Comparison of ENCODE assay signal across 17 mouse cellular contexts in genomic region chr12:99933630-99934029, GRCm38 (mm10). TPM values are rescaled to one million over a fixed set of nuclear protein-coding genes. Genes with fewer than 3 reads are reported as not detected.
"Had no signal": no experiment of that assay in that cellular context is flagged by ENCODE, and none has a peak within 500 bp of the region (broad histone marks: within the 10 kb centered on the region; RNA-seq: fewer than 3 reads in every experiment).

No protein-coding gene starts in this region.

- H3K4me2 ChIP-seq: hindbrain, embryonic 14.5 days; liver, embryonic 13.5 days; midbrain, embryonic 12.5 days; midbrain, embryonic 15.5 days; neural tube, embryonic 13.5 days had no signal

- DNase-seq: kidney, adult 18-20 months; kidney, postnatal 25 days; layer of hippocampus, adult 9-11 months; liver, embryonic 13.5 days; retina, postnatal 1 day; right cerebral cortex, postnatal 25 days; spleen, adult 18-20 months; thymus, adult 18-20 months; thymus, postnatal 36 days had no signal

- H3K9ac ChIP-seq: hindbrain, embryonic 14.5 days; liver, embryonic 13.5 days; midbrain, embryonic 12.5 days; midbrain, embryonic 15.5 days; neural tube, embryonic 13.5 days had no signal

- H3K27ac ChIP-seq: hindbrain, embryonic 14.5 days; hindbrain, postnatal 0 days; layer of hippocampus, adult 2 months; liver, embryonic 13.5 days; macrophage; midbrain, embryonic 12.5 days; midbrain, embryonic 15.5 days; neural tube, embryonic 13.5 days had no signal

- H3K9me3 ChIP-seq: liver, embryonic 13.5 days; midbrain, embryonic 12.5 days; midbrain, embryonic 15.5 days; neural tube, embryonic 13.5 days had no signal

- ATAC-seq: hindbrain, postnatal 0 days; inflammation-experienced regulatory T-cells, adult 6 months; midbrain, embryonic 15.5 days had no signal

- H3K4me1 ChIP-seq: liver, embryonic 13.5 days; midbrain, embryonic 12.5 days; midbrain, embryonic 15.5 days; neural tube, embryonic 13.5 days had no signal

- H3K4me3 ChIP-seq: layer of hippocampus, adult 2 months; liver, embryonic 13.5 days; midbrain, embryonic 12.5 days; midbrain, embryonic 15.5 days; neural tube, embryonic 13.5 days had no signal

- H3K27me3 ChIP-seq: liver, embryonic 13.5 days; midbrain, embryonic 12.5 days; midbrain, embryonic 15.5 days; neural tube, embryonic 13.5 days had no signal

RNA-seq across cellular contexts. Expression of gene Kcnk13, which starts 30.7 kb away (rescaled TPM):
- polyA plus RNA-seq: inflammation-experienced regulatory T-cells, adult 6 months had no signal
